Mouse (Mus musculus) MEL (cell line): ENCODE results near the gene Arid1b. TPM values are rescaled to one million over a fixed set of nuclear protein-coding genes. Genes with fewer than 3 reads are reported as not detected.
"Not testable (repeated sequence)": the region's sequence is repeated elsewhere in the genome, so short reads cannot be mapped to it uniquely, and the experiment has no call there.

Experiments used
- DNase-seq: peaks from one replicate; pipeline ENCODE4 v3.0.0; 2011; ENCODE audit warnings: low read depth, low spot score
- H3K27ac ChIP-seq: 2 replicates; pipeline ENCODE4 v1.5.1; 2012; ENCODE audit warnings: low read depth, mild to moderate bottlenecking, control low read depth, low read length, moderate library complexity; ENCODE audit not compliant: control insufficient read depth
- H3K27me3 ChIP-seq, 2 experiments: fragments of 150-350 bp in 1 of 2; sonication (generic) in 1 of 2; 2 replicates each; pipeline ENCODE4 v1.6.1; 2012; ENCODE audit warnings: low read length in 2 of 2, mild to moderate bottlenecking in 2 of 2, improper control_type of control experiment in 1 of 2, moderate library complexity in 1 of 2; ENCODE audit not compliant: insufficient read depth in 2 of 2, control insufficient read depth in 1 of 2
- H3K36me3 ChIP-seq, 2 experiments: 2 replicates each; pipeline ENCODE4 v1.6.1; 2012 to 2014; ENCODE audit warnings: low read length in 2 of 2, improper control_type of control experiment in 1 of 2, inconsistent platforms in 1 of 2, mild to moderate bottlenecking in 1 of 2; ENCODE audit not compliant: insufficient read depth in 2 of 2, control insufficient read depth in 1 of 2
- H3K4me1 ChIP-seq, 2 experiments: fragments of 150-350 bp in 1 of 2; sonication (generic) in 1 of 2; 2 replicates each; pipeline ENCODE4 v1.6.1; 2012; ENCODE audit warnings: low read length in 2 of 2, improper control_type of control experiment in 1 of 2, mild to moderate bottlenecking in 1 of 2; ENCODE audit not compliant: insufficient read depth in 2 of 2, control insufficient read depth in 1 of 2
- H3K4me3 ChIP-seq, 2 experiments: fragments of 150-350 bp in 1 of 2; sonication (generic) in 1 of 2; 2 replicates each; pipeline ENCODE4 v1.5.1; 2012; ENCODE audit warnings: low read depth in 2 of 2, low read length in 2 of 2, mild to moderate bottlenecking in 2 of 2, moderate library complexity in 2 of 2, control low read depth in 1 of 2, improper control_type of control experiment in 1 of 2; ENCODE audit not compliant: control insufficient read depth in 1 of 2, insufficient read depth in 1 of 2
- H3K79me2 ChIP-seq: 2 replicates; pipeline ENCODE4 v1.6.1; 2012; ENCODE audit warnings: mild to moderate bottlenecking, low read length, moderate library complexity; ENCODE audit not compliant: control insufficient read depth, poor library complexity, insufficient read depth
- H3K9ac ChIP-seq: 2 replicates; pipeline ENCODE4 v1.6.1; 2012; ENCODE audit warnings: low read depth, mild to moderate bottlenecking, control low read depth, low read length, moderate library complexity; ENCODE audit not compliant: control insufficient read depth, poor library complexity, severe bottlenecking
- H3K9me3 ChIP-seq: fragments of 150-350 bp; sonication (generic); replicated peaks from 2 replicates; pipeline ENCODE4 v1.6.1; 2012; ENCODE audit warnings: mild to moderate bottlenecking, low read length, improper control_type of control experiment, moderate library complexity; ENCODE audit not compliant: insufficient read depth
- CHD1 ChIP-seq: IDR thresholded peaks from 2 replicates; pipeline ENCODE4 v1.6.1; 2012; ENCODE audit warnings: low read depth, mild to moderate bottlenecking, inconsistent platforms, low read length, improper control_type of control experiment
- CTCF ChIP-seq, 3 experiments: IDR thresholded peaks in 2 of 3; conservative IDR thresholded peaks in 1 of 3; 2 replicates each; pipeline ENCODE4 v1.5.1; 2011 to 2012; ENCODE audit warnings: low read length in 3 of 3, low read depth in 2 of 3, mild to moderate bottlenecking in 2 of 3, improper control_type of control experiment in 1 of 3, inconsistent platforms in 1 of 3, mixed read lengths in 1 of 3, moderate library complexity in 1 of 3; ENCODE audit not compliant: control insufficient read depth in 1 of 3, insufficient read depth in 1 of 3, poor library complexity in 1 of 3, severe bottlenecking in 1 of 3
- E2F4 ChIP-seq: IDR thresholded peaks from 2 replicates; pipeline ENCODE4 v1.6.1; 2011; ENCODE audit warnings: low read depth, low read length, improper control_type of control experiment, borderline replicate concordance
- ELF1 ChIP-seq: IDR thresholded peaks from 2 replicates; pipeline ENCODE4 v1.6.1; 2014; ENCODE audit warnings: low read depth, mild to moderate bottlenecking, inconsistent platforms, low read length, improper control_type of control experiment, moderate library complexity
- EP300 ChIP-seq, 2 experiments: IDR thresholded peaks; 2 replicates each; pipeline ENCODE4 v1.6.1; 2011; ENCODE audit warnings: improper control_type of control experiment in 2 of 2, low read length in 2 of 2, low read depth in 1 of 2, mild to moderate bottlenecking in 1 of 2
- ETS1 ChIP-seq: IDR thresholded peaks from 2 replicates; pipeline ENCODE4 v1.6.1; 2012; ENCODE audit warnings: low read depth, mild to moderate bottlenecking, inconsistent platforms, low read length, improper control_type of control experiment, moderate library complexity
- GABPA ChIP-seq: IDR thresholded peaks from 2 replicates; pipeline ENCODE4 v1.6.1; 2012; ENCODE audit warnings: low read depth, mild to moderate bottlenecking, inconsistent platforms, low read length, improper control_type of control experiment, moderate library complexity
- GATA1 ChIP-seq: IDR thresholded peaks from 2 replicates; pipeline ENCODE4 v1.6.1; 2011; ENCODE audit warnings: low read depth, low read length, improper control_type of control experiment
- JUND ChIP-seq: IDR thresholded peaks from 2 replicates; pipeline ENCODE4 v1.6.1; 2011; ENCODE audit warnings: low read depth, mild to moderate bottlenecking, improper control_type of control experiment, low read length
- MAFK ChIP-seq: IDR thresholded peaks from 2 replicates; pipeline ENCODE4 v1.6.1; 2011; ENCODE audit warnings: low read depth, mild to moderate bottlenecking, low read length, improper control_type of control experiment, borderline replicate concordance
- MAX ChIP-seq: IDR thresholded peaks from 2 replicates; pipeline ENCODE4 v1.6.1; 2011; ENCODE audit warnings: low read length, improper control_type of control experiment
- MXI1 ChIP-seq: IDR thresholded peaks from 2 replicates; pipeline ENCODE4 v1.6.1; 2011; ENCODE audit warnings: mild to moderate bottlenecking, low read depth, low read length, improper control_type of control experiment
- MYB ChIP-seq: IDR thresholded peaks from 2 replicates; pipeline ENCODE4 v1.6.1; 2011; ENCODE audit warnings: mild to moderate bottlenecking, low read depth, low read length, improper control_type of control experiment
- NELFE ChIP-seq: IDR thresholded peaks from 2 replicates; pipeline ENCODE4 v1.6.1; 2011; ENCODE audit warnings: low read depth, low read length, improper control_type of control experiment
- NRF1 ChIP-seq: IDR thresholded peaks from 2 replicates; pipeline ENCODE4 v1.6.1; 2014; ENCODE audit warnings: low read depth, mild to moderate bottlenecking, inconsistent platforms, low read length, improper control_type of control experiment, moderate library complexity; ENCODE audit not compliant: poor library complexity, insufficient read depth, severe bottlenecking
- POLR2AphosphoS2 ChIP-seq: IDR thresholded peaks from 2 replicates; pipeline ENCODE4 v1.6.1; 2011; ENCODE audit warnings: low read length, improper control_type of control experiment
- RAD21 ChIP-seq: IDR thresholded peaks from 2 replicates; pipeline ENCODE4 v1.6.1; 2011; ENCODE audit warnings: mild to moderate bottlenecking, low read depth, low read length, improper control_type of control experiment
- RCOR1 ChIP-seq: IDR thresholded peaks from 2 replicates; pipeline ENCODE4 v1.6.1; 2012; ENCODE audit warnings: low read depth, mild to moderate bottlenecking, inconsistent platforms, low read length, improper control_type of control experiment
- SIN3A ChIP-seq: IDR thresholded peaks from 2 replicates; pipeline ENCODE4 v1.6.1; 2012; ENCODE audit warnings: low read length, improper control_type of control experiment, inconsistent platforms
- SMC3 ChIP-seq: IDR thresholded peaks from 2 replicates; pipeline ENCODE4 v1.6.1; 2011; ENCODE audit warnings: low read depth, low read length, improper control_type of control experiment
- TBP ChIP-seq: IDR thresholded peaks from 2 replicates; pipeline ENCODE4 v1.8.0; 2011; ENCODE audit warnings: low read depth, low read length, improper control_type of control experiment
- TCF12 ChIP-seq: IDR thresholded peaks from 2 replicates; pipeline ENCODE4 v1.6.1; 2014; ENCODE audit warnings: low read depth, mild to moderate bottlenecking, inconsistent platforms, low read length, improper control_type of control experiment, moderate library complexity
- ZC3H11A ChIP-seq: IDR thresholded peaks from 2 replicates; pipeline ENCODE4 v1.6.1; 2012; ENCODE audit warnings: low read depth, mild to moderate bottlenecking, inconsistent platforms, low read length, improper control_type of control experiment
- ZMIZ1 ChIP-seq: IDR thresholded peaks from 2 replicates; pipeline ENCODE4 v1.6.1; 2012; ENCODE audit warnings: low read depth, mild to moderate bottlenecking, inconsistent platforms, low read length, improper control_type of control experiment, moderate library complexity
- polyA plus RNA-seq, 2 experiments: library from polyadenylated mRNA; stranded (reverse) in 1 of 2; unstranded in 1 of 2; fragments of >175 nt in 1 of 2; fragments of >200 nt in 1 of 2; gene quantifications; 2 replicates each; pipeline versions ENCODE4 v1.2.1 to v1.2.4; 2012; ENCODE audit warnings: low replicate concordance in 2 of 2, low read depth in 1 of 2; ENCODE audit not compliant: insufficient read length in 2 of 2, insufficient read depth in 1 of 2, missing spikeins in 1 of 2
- total RNA-seq: library from RNA; depleted of rRNA; stranded (reverse); fragments of 300-350 nt; gene quantifications from 2 replicates; pipeline ENCODE4 v1.2.3, GENCODE M21; 2012

The Arid1b gene
- total and polyA plus RNA-seq, 3 experiments, result 13.4 to 17.4 TPM; not detected in 1

- Histone ChIP-seq H3K27me3 (no peaks in the 10 kb centered on the region), H3K9ac (no peak overlapping the region), H3K27ac (no peak overlapping the region), H3K9me3 (no peaks in the 10 kb centered on the region), H3K36me3 (peaks cover 0 to 7% of the 10 kb centered on the region in 2 experiments; a peak in 2 of 4 replicates), H3K79me2 (peaks cover 7% of the 10 kb centered on the region; the same call in 1 of the 2 replicates), H3K4me3 (no peak overlapping the region), H3K4me1 (peaks cover 4 to 15% of the 10 kb centered on the region in 2 experiments)
- no peak for DNase-seq
- TF ChIP-seq TCF12 (no peak), RCOR1 (no peak), ETS1 (no peak), SIN3A (no peak), ZMIZ1 (no peak), CTCF (IDR thresholded peaks at IDR 0.05 in 2 of 3, conservative IDR thresholded peaks at IDR 0.05 in 1 of 3; ENCODE audit: control insufficient read depth in 1 of 3, insufficient read depth in 1 of 3, low read depth in 2 of 3, low read length in 3 of 3, poor library complexity in 1 of 3, severe bottlenecking in 1 of 3) (no peak), NRF1 (no peak)
Measured at GRCm38 (mm10) chr17:5085942-5086341, 91.8 kb downstream of the Arid1b start.

GRCm38 (mm10) chr17:5088241-5088640, 94.1 kb downstream of the Arid1b start:
- peaks cover 4 to 11% of the 10 kb centered on the region in 2 experiments for H3K4me1 ChIP-seq
- not testable (repeated sequence) for H3K27ac ChIP-seq, DNase-seq, H3K9me3 ChIP-seq, H3K79me2 ChIP-seq, H3K9ac ChIP-seq, H3K27me3 ChIP-seq, H3K4me3 ChIP-seq, H3K36me3 ChIP-seq

GRCm38 (mm10) chr17:5088822-5089221, 94.7 kb downstream of the Arid1b start:
- TF ChIP-seq ELF1 (no peak), ZC3H11A (no peak), CHD1 (no peak), JUND (no peak), TCF12 (no peak), TBP (no peak), CTCF (IDR thresholded peaks at IDR 0.05 in 2 of 3, conservative IDR thresholded peaks at IDR 0.05 in 1 of 3; ENCODE audit: control insufficient read depth in 1 of 3, insufficient read depth in 1 of 3, low read depth in 2 of 3, low read length in 3 of 3, poor library complexity in 1 of 3, severe bottlenecking in 1 of 3) (no peak), POLR2AphosphoS2 (no peak), GABPA (no peak), NELFE (no peak), MAFK (no peak), EP300 (IDR thresholded peaks at IDR 0.05; ENCODE audit: low read depth in 1 of 2, low read length in 2 of 2) (no peak), RAD21 (no peak), SMC3 (no peak), MAX (no peak), GATA1 (no peak), E2F4 (no peak), MXI1 (no peak), MYB (no peak), ZMIZ1 (no peak)
- H3K79me2 ChIP-seq, result peaks cover 8% of the 10 kb centered on the region; the same call in 1 of the 2 replicates
- H3K27me3 ChIP-seq, result no peaks in the 10 kb centered on the region
- no peak overlapping the region for H3K27ac ChIP-seq
- peaks cover 0 to 7% of the 10 kb centered on the region in 2 experiments; a peak in 2 of 4 replicates for H3K36me3 ChIP-seq
- H3K4me3 ChIP-seq, result no peak overlapping the region
- no peak overlapping the region for H3K9ac ChIP-seq
- no peaks in the 10 kb centered on the region for H3K9me3 ChIP-seq
- DNase-seq, result no peak
- peaks cover 3 to 9% of the 10 kb centered on the region in 2 experiments; a peak in 3 of 4 replicates for H3K4me1 ChIP-seq
